Mouse (Mus musculus): ENCODE data around the gene Bcl7a. TPM values are rescaled to one million over a fixed set of nuclear protein-coding genes. Genes with fewer than 3 reads are reported as not detected.
A peak's percentile ranks its signal among the peaks of the same experiment; 100 is the strongest.

Gene Bcl7a
- polyA plus RNA-seq, 2 experiments = 20.1 to 28.3 TPM

- Histone ChIP-seq H3K9me3 (ENCODE audit: control insufficient read depth, low read length) (no peaks in the 10 kb centered on the region), H3K4me2 (replicated peaks; ENCODE audit: low read depth, low read length, severe bottlenecking) (no peak overlapping the region), H3K27me3 (ENCODE audit: control insufficient read depth, insufficient read depth, low read length) (no peaks in the 10 kb centered on the region), H3K36me3 (ENCODE audit: control insufficient read depth, insufficient read depth, low read length) (peaks cover 13% of the 10 kb centered on the region), H3K4me1 (ENCODE audit: control insufficient read depth, insufficient read depth, low read length) (0 out of 2 replicates have a peak, but pooled peaks cover 3% of the 10 kb centered on the region), H3K9ac (ENCODE audit: low read depth, low read length, severe bottlenecking) (no peak overlapping the region), H3K4me3 (replicated peaks; ENCODE audit: low read length) (no peak overlapping the region), H3K27ac (replicated peaks; ENCODE audit: low read depth, low read length) (no peak overlapping the region)
- 53% methylated on average over 9 of the region's 9 CpGs for WGBS
- ATAC-seq (ENCODE audit: low FRiP score, low read depth) = no peak
- no peak for TF ChIP-seq POLR2A (IDR thresholded peaks at IDR 0.05; ENCODE audit: borderline replicate concordance, extremely low read depth, insufficient read depth, insufficient read length)
- DNase-seq (ENCODE audit: low spot score) = no peak
These were observed 35.1 kb downstream of the Bcl7a start for GRCm38 (mm10) chr5:123378712-123379111.

DNA sequence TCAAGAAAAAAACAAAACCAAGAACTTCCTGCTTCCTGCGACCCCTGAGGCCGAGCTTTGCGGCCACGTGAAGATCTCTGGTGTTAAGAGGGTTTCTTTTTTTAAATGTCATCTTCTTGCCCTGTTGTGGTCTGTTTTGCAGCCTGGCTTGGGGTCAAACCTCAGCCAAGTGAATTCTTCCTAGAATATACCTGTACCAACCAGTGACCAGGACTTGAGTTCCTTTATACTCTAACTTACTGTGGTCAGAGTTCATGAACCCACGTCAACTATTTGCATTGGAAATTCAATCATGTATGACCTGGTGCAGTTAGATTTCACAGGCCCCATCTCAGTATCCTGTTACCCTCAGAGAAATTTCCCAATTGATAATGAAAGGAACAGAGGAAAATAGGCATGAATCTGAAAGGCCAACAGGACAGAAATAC, 35.9 kb downstream of the Bcl7a start:
- no peak for TF ChIP-seq POLR2A (IDR thresholded peaks at IDR 0.05; ENCODE audit: borderline replicate concordance, extremely low read depth, insufficient read depth, insufficient read length)
- Histone ChIP-seq H3K4me3 (replicated peaks; ENCODE audit: low read length) (no peak overlapping the region), H3K9ac (ENCODE audit: low read depth, low read length, severe bottlenecking) (no peak overlapping the region), H3K4me2 (replicated peaks; ENCODE audit: low read depth, low read length, severe bottlenecking) (no peak overlapping the region), H3K27me3 (ENCODE audit: control insufficient read depth, insufficient read depth, low read length) (no peaks in the 10 kb centered on the region), H3K27ac (replicated peaks; ENCODE audit: low read depth, low read length) (no peak overlapping the region), H3K9me3 (ENCODE audit: control insufficient read depth, low read length) (no peaks in the 10 kb centered on the region), H3K4me1 (ENCODE audit: control insufficient read depth, insufficient read depth, low read length) (0 out of 2 replicates have a peak, but pooled peaks cover 3% of the 10 kb centered on the region), H3K36me3 (ENCODE audit: control insufficient read depth, insufficient read depth, low read length) (peaks cover 10% of the 10 kb centered on the region; the same call in 1 of the 2 replicates)
- whole genome bisulfite sequencing = 64% methylated on average over 5 of the region's 5 CpGs
- no peak for ATAC-seq (ENCODE audit: low FRiP score, low read depth)
- no peak for DNase-seq (ENCODE audit: low spot score)

GRCm38 (mm10) chr5:123381968-123382367, 38.3 kb downstream of the Bcl7a start:
- H3K36me3 ChIP-seq (ENCODE audit: control insufficient read depth, insufficient read depth, low read length) = no peaks in the 10 kb centered on the region
- no peaks in the 10 kb centered on the region for H3K9me3 ChIP-seq (ENCODE audit: control insufficient read depth, low read length)
- H3K4me1 ChIP-seq (ENCODE audit: control insufficient read depth, insufficient read depth, low read length) = 0 out of 2 replicates have a peak, but pooled peaks cover 3% of the 10 kb centered on the region
- no peak overlapping the region for H3K27ac ChIP-seq (replicated peaks; ENCODE audit: low read depth, low read length)
- TF ChIP-seq POLR2A (IDR thresholded peaks at IDR 0.05; ENCODE audit: borderline replicate concordance, extremely low read depth, insufficient read depth, insufficient read length) = no peak
- no peak overlapping the region for H3K9ac ChIP-seq (ENCODE audit: low read depth, low read length, severe bottlenecking)
- ATAC-seq (ENCODE audit: low FRiP score, low read depth) (no peak), DNase-seq (ENCODE audit: low spot score) (peak; percentile 37)
- no peaks in the 10 kb centered on the region for H3K27me3 ChIP-seq (ENCODE audit: control insufficient read depth, insufficient read depth, low read length)
- H3K4me2 ChIP-seq (replicated peaks; ENCODE audit: low read depth, low read length, severe bottlenecking) = peak overlapping the region; percentile 14; the same call in 1 of the 2 replicates
- WGBS = 19% methylated on average over 20 of the region's 20 CpGs
- no peak overlapping the region for H3K4me3 ChIP-seq (replicated peaks; ENCODE audit: low read length)

DNA sequence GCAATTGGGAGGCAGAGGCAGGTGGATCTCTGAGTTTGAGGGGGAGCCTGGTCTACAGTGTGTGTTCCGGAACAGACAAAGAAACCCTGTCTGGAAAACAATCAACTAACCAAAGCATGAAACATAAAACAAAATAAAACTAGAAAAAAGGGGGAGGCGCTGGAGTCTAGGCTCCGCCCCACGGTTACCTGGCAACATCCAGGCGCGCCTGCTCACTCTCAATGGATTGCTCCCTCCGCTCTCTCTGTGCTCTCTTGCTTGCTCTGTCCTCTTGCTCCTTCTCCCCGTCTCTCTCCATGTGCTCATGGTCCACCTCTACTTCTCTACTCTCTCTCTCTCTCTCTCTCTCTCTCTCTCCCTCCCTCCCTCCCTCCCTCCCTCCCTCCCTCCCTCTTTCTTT, 39.1 kb downstream of the Bcl7a start:
- 91% methylated on average over 8 of the region's 8 CpGs for WGBS
- no peak for DNase-seq (ENCODE audit: low spot score)
- Histone ChIP-seq H3K27me3 (ENCODE audit: control insufficient read depth, insufficient read depth, low read length) (no peaks in the 10 kb centered on the region), H3K4me1 (ENCODE audit: control insufficient read depth, insufficient read depth, low read length) (0 out of 2 replicates have a peak, but pooled peaks cover 3% of the 10 kb centered on the region), H3K27ac (replicated peaks; ENCODE audit: low read depth, low read length) (no peak overlapping the region), H3K36me3 (ENCODE audit: control insufficient read depth, insufficient read depth, low read length) (no peaks in the 10 kb centered on the region), H3K9ac (ENCODE audit: low read depth, low read length, severe bottlenecking) (no peak overlapping the region), H3K4me2 (replicated peaks; ENCODE audit: low read depth, low read length, severe bottlenecking) (no peak overlapping the region), H3K9me3 (ENCODE audit: control insufficient read depth, low read length) (no peaks in the 10 kb centered on the region), H3K4me3 (replicated peaks; ENCODE audit: low read length) (no peak overlapping the region)
- no peak for TF ChIP-seq POLR2A (IDR thresholded peaks at IDR 0.05; ENCODE audit: borderline replicate concordance, extremely low read depth, insufficient read depth, insufficient read length)
- no peak for ATAC-seq (ENCODE audit: low FRiP score, low read depth)

DNA sequence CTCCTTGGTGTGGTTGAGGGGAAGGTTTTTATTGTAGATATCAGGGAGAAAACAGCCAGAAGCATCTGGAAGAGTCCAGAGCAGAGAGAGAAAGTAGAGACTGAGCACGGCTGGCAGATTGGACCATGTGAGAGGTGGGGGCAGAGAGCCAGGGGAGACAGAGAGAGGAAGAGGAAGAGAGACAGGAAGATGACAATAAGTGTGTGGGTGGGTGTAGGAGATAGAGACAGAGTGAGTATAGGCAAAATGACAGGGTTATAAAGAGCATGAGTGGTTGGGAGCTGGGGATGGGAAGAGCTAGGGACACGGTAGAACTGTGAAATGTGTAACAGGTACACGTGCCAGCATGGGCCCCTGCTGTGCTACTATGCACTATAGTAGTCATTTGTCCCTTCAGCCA, 44.8 kb downstream of the Bcl7a start:
- H3K9me3 ChIP-seq (ENCODE audit: control insufficient read depth, low read length) = no peaks in the 10 kb centered on the region
- H3K9ac ChIP-seq (ENCODE audit: low read depth, low read length, severe bottlenecking) = no peak overlapping the region
- no peak overlapping the region for H3K4me2 ChIP-seq (replicated peaks; ENCODE audit: low read depth, low read length, severe bottlenecking)
- no peak overlapping the region for H3K4me3 ChIP-seq (replicated peaks; ENCODE audit: low read length)
- no peaks in the 10 kb centered on the region for H3K27me3 ChIP-seq (ENCODE audit: control insufficient read depth, insufficient read depth, low read length)
- H3K4me1 ChIP-seq (ENCODE audit: control insufficient read depth, insufficient read depth, low read length) = peaks cover 8% of the 10 kb centered on the region; the same call in 1 of the 2 replicates
- DNase-seq (ENCODE audit: low spot score) = no peak
- H3K27ac ChIP-seq (replicated peaks; ENCODE audit: low read depth, low read length) = no peak overlapping the region
- no peak for ATAC-seq (ENCODE audit: low FRiP score, low read depth)
- H3K36me3 ChIP-seq (ENCODE audit: control insufficient read depth, insufficient read depth, low read length) = no peaks in the 10 kb centered on the region
- no peak for TF ChIP-seq POLR2A (IDR thresholded peaks at IDR 0.05; ENCODE audit: borderline replicate concordance, extremely low read depth, insufficient read depth, insufficient read length)
- WGBS = 27% methylated on average over 3 of the region's 3 CpGs

Data from limb, embryonic 14.5 days (tissue).